Mouse (Mus musculus): ENCODE measurements at regions not wholly inside any gene's neighbourhood (a gene's known extent, or its start where the extent isn't known, plus 50 kb on each side); places are given as distances from the start of the nearest gene placed in this dataset.
A peak's percentile ranks its signal among the peaks of the same experiment; 100 is the strongest.

GRCm38 (mm10) chr15:27109130-27109529, 213.8 kb upstream of the Fbxl7 start:
- no peak for ATAC-seq (replicated peaks; ENCODE audit: low read depth, poor library complexity, severe bottlenecking)

- no peak for ATAC-seq (replicated peaks; ENCODE audit: low read depth, poor library complexity, severe bottlenecking)
Measured at GRCm38 (mm10) chr15:27129697-27130096, 234.3 kb upstream of the Fbxl7 start.

GRCm38 (mm10) chr15:27132761-27133160, 237.4 kb upstream of the Fbxl7 start:
- ATAC-seq (replicated peaks; ENCODE audit: low read depth, poor library complexity, severe bottlenecking), result no peak

GRCm38 (mm10) chr15:27137580-27137979, 242.2 kb upstream of the Fbxl7 start:
- no peak for ATAC-seq (replicated peaks; ENCODE audit: low read depth, poor library complexity, severe bottlenecking)

- no peak for ATAC-seq (replicated peaks; ENCODE audit: low read depth, poor library complexity, severe bottlenecking)
Measured at GRCm38 (mm10) chr15:27145860-27146259, 250.5 kb upstream of the Fbxl7 start.

- ATAC-seq (replicated peaks; ENCODE audit: low read depth, poor library complexity, severe bottlenecking), result no peak
Measured at GRCm38 (mm10) chr15:27160986-27161385, 265.6 kb upstream of the Fbxl7 start.

- ATAC-seq (replicated peaks; ENCODE audit: low read depth, poor library complexity, severe bottlenecking), result no peak
Measured at GRCm38 (mm10) chr15:27167484-27167883, 272.1 kb upstream of the Fbxl7 start.

- no peak for ATAC-seq (replicated peaks; ENCODE audit: low read depth, poor library complexity, severe bottlenecking)
Measured at GRCm38 (mm10) chr15:27169846-27170245, 274.5 kb upstream of the Fbxl7 start.

- no peak for ATAC-seq (replicated peaks; ENCODE audit: low read depth, poor library complexity, severe bottlenecking)
Measured at GRCm38 (mm10) chr15:27173506-27173905, 278.1 kb upstream of the Fbxl7 start.

- ATAC-seq (replicated peaks; ENCODE audit: low read depth, poor library complexity, severe bottlenecking), result no peak
Measured at GRCm38 (mm10) chr15:27178084-27178935, 282.9 kb upstream of the Fbxl7 start.

GRCm38 (mm10) chr15:27189699-27190098, 276.8 kb upstream of the Ank start:
- 0 out of 2 replicates have a peak, but pooled peaks have one; percentile 58 for ATAC-seq (replicated peaks; ENCODE audit: low read depth, poor library complexity, severe bottlenecking)

- no peak for ATAC-seq (replicated peaks; ENCODE audit: low read depth, poor library complexity, severe bottlenecking)
Measured at GRCm38 (mm10) chr15:27201513-27201912, 265.0 kb upstream of the Ank start.

GRCm38 (mm10) chr15:27204888-27205287, 261.6 kb upstream of the Ank start:
- no peak for ATAC-seq (replicated peaks; ENCODE audit: low read depth, poor library complexity, severe bottlenecking)

GRCm38 (mm10) chr15:27207446-27207845, 259.0 kb upstream of the Ank start:
- ATAC-seq (replicated peaks; ENCODE audit: low read depth, poor library complexity, severe bottlenecking), result no peak

- ATAC-seq (replicated peaks; ENCODE audit: low read depth, poor library complexity, severe bottlenecking), result no peak
Measured at GRCm38 (mm10) chr15:27216387-27216786, 250.1 kb upstream of the Ank start.

GRCm38 (mm10) chr15:27219126-27219738, 247.2 kb upstream of the Ank start:
- ATAC-seq (replicated peaks; ENCODE audit: low read depth, poor library complexity, severe bottlenecking), result no peak

GRCm38 (mm10) chr15:27223610-27224511, 242.6 kb upstream of the Ank start:
- no peak for ATAC-seq (replicated peaks; ENCODE audit: low read depth, poor library complexity, severe bottlenecking)

GRCm38 (mm10) chr15:27224512-27224850, 242.0 kb upstream of the Ank start:
- ATAC-seq (replicated peaks; ENCODE audit: low read depth, poor library complexity, severe bottlenecking), result no peak

- peak; percentile 74 for ATAC-seq (replicated peaks; ENCODE audit: low read depth, poor library complexity, severe bottlenecking)
Measured at GRCm38 (mm10) chr15:27232804-27233203, 233.7 kb upstream of the Ank start.

GRCm38 (mm10) chr15:27234770-27235169, 231.7 kb upstream of the Ank start:
- ATAC-seq (replicated peaks; ENCODE audit: low read depth, poor library complexity, severe bottlenecking), result peak; percentile 96

- ATAC-seq (replicated peaks; ENCODE audit: low read depth, poor library complexity, severe bottlenecking), result no peak
Measured at GRCm38 (mm10) chr15:27238301-27238700, 228.2 kb upstream of the Ank start.

Data from common myeloid progenitor, adult 5-6 weeks (primary cell).